Mouse (Mus musculus): ENCODE data around the gene Cuta.

The Cuta gene

GRCm38 (mm10) chr17:26956309-26956708 is 16.9 kb upstream of the Cuta start:
- no peak for DNase-seq (ENCODE audit: extremely low spot score, low spot score)

- DNase-seq (ENCODE audit: extremely low spot score, low spot score): no peak
These were observed 14.4 kb upstream of the Cuta start for GRCm38 (mm10) chr17:26953726-26954125.

GRCm38 (mm10) chr17:26953201-26953600 is 13.8 kb upstream of the Cuta start:
- DNase-seq (ENCODE audit: extremely low spot score, low spot score): no peak

- DNase-seq (ENCODE audit: extremely low spot score, low spot score): no peak
These were observed 12.8 kb upstream of the Cuta start for GRCm38 (mm10) chr17:26951952-26952877.

GRCm38 (mm10) chr17:26951406-26951805 is 12.0 kb upstream of the Cuta start:
- DNase-seq (ENCODE audit: extremely low spot score, low spot score): peak; percentile 85

GRCm38 (mm10) chr17:26950560-26951288 is 11.4 kb upstream of the Cuta start:
- no peak for DNase-seq (ENCODE audit: extremely low spot score, low spot score)

- no peak for DNase-seq (ENCODE audit: extremely low spot score, low spot score)
These were observed 10.5 kb upstream of the Cuta start for GRCm38 (mm10) chr17:26949866-26950265.

- peak; percentile 43 for DNase-seq (ENCODE audit: extremely low spot score, low spot score)
These were observed 9.7 kb upstream of the Cuta start for GRCm38 (mm10) chr17:26949051-26949577.

GRCm38 (mm10) chr17:26948316-26949050 is 9.1 kb upstream of the Cuta start:
- peak; percentile 70 for DNase-seq (ENCODE audit: extremely low spot score, low spot score)

GRCm38 (mm10) chr17:26947231-26948100 is 8.1 kb upstream of the Cuta start:
- no peak for DNase-seq (ENCODE audit: extremely low spot score, low spot score)

- peak; percentile 71 for DNase-seq (ENCODE audit: extremely low spot score, low spot score)
These were observed 7.2 kb upstream of the Cuta start for GRCm38 (mm10) chr17:26946567-26946966.

GRCm38 (mm10) chr17:26945824-26946495 is 6.6 kb upstream of the Cuta start:
- DNase-seq (ENCODE audit: extremely low spot score, low spot score): peak; percentile 43

- DNase-seq (ENCODE audit: extremely low spot score, low spot score): no peak
These were observed 2.6 kb upstream of the Cuta start for GRCm38 (mm10) chr17:26941841-26942570.

- DNase-seq (ENCODE audit: extremely low spot score, low spot score): peak; percentile 60
These were observed 1.8 kb upstream of the Cuta start, which contains the start of gene Syngap1 for GRCm38 (mm10) chr17:26941031-26941789. Gene Syngap1 (plus strand): TSS chr17:26941253.

GRCm38 (mm10) chr17:26939973-26940300 is 568 bp upstream of the Cuta start:
- DNase-seq (ENCODE audit: extremely low spot score, low spot score): no peak

GRCm38 (mm10) chr17:26938731-26939130 is 638 bp downstream of the Cuta start:
- peak; percentile 48 for DNase-seq (ENCODE audit: extremely low spot score, low spot score)

GRCm38 (mm10) chr17:26937883-26938695 is 1.3 kb downstream of the Cuta start:
- DNase-seq (ENCODE audit: extremely low spot score, low spot score): no peak

Measured in neural tube, embryonic 10.5 days (tissue).